Comparison of ENCODE assay signal across 14 mouse cellular contexts in the genomic region with DNA sequence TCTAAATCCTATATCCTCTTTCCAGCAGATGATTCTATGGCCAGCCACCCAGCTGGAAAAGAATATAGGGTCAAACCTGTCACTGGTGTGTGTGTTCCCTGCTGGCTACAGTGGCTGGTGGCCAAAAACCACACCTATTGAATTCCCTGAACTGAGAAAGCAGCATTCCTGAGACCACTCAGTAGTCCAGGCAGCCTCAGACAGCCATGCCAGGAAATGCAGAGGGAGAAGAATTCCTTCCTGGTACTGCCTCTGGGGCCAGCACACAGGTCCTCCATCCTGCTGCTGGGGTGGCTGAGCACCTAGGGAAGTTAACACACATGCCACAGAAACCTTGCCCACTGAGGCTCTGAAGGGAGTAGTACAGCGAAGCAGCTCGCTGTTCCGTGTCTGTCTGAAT. TPM values are rescaled to one million over a fixed set of nuclear protein-coding genes. Genes with fewer than 3 reads are reported as not detected.
DNase-seq lines count a peak whose midpoint lies in the region; ATAC-seq and TF ChIP-seq lines count a peak whose summit lies in the region.
"Had no signal": no experiment of that assay in that cellular context is flagged by ENCODE, and none has a peak within 500 bp of the region (broad histone marks: within the 10 kb centered on the region; RNA-seq: fewer than 3 reads in every experiment).

No protein-coding gene starts in this region.

- WGBS in hindbrain, embryonic 10.5 days = 83% methylated on average over 3 of the region's 3 CpGs
- 82% methylated on average over 3 of the region's 3 CpGs for WGBS in hindbrain, embryonic 13.5 days
- 53% methylated on average over 3 of the region's 3 CpGs for WGBS in kidney, postnatal 0 days

- peaks cover 22% of the 10 kb centered on the region for H3K4me1 ChIP-seq in hindbrain, embryonic 10.5 days (replicated peaks)
- peaks cover 16% of the 10 kb centered on the region; the same call in 1 of the 2 replicates for H3K4me1 ChIP-seq in hindbrain, embryonic 13.5 days (replicated peaks)
- peaks cover 24% of the 10 kb centered on the region for H3K4me1 ChIP-seq in kidney, postnatal 0 days (replicated peaks; ENCODE audit: insufficient read depth, low read length)
- H3K4me1 ChIP-seq: hindbrain, embryonic 15.5 days had no signal

- H3K4me2 ChIP-seq in hindbrain, embryonic 13.5 days = no peak overlapping the region
- no peak overlapping the region for H3K4me2 ChIP-seq in kidney, postnatal 0 days (ENCODE audit: low read length)
- H3K4me2 ChIP-seq: hindbrain, embryonic 15.5 days; liver, embryonic 11.5 days had no signal

- no peak for ATAC-seq in hindbrain, embryonic 13.5 days (ENCODE audit: low FRiP score)
- no peak for ATAC-seq in kidney, postnatal 0 days (replicated peaks; ENCODE audit: low FRiP score, low read depth)
- ATAC-seq in megakaryocyte-erythroid progenitor cell, adult 5-6 weeks (replicated peaks; ENCODE audit: low FRiP score, low TSS enrichment, poor library complexity, severe bottlenecking) = no peak

- no peak overlapping the region for H3K4me3 ChIP-seq in hindbrain, embryonic 10.5 days
- no peak overlapping the region for H3K4me3 ChIP-seq in hindbrain, embryonic 13.5 days
- H3K4me3 ChIP-seq in kidney, postnatal 0 days (replicated peaks; ENCODE audit: low read depth, low read length) = no peak overlapping the region
- H3K4me3 ChIP-seq: hindbrain, embryonic 15.5 days; midbrain, embryonic 10.5 days had no signal

- peak overlapping the region; percentile 59 for H3K27ac ChIP-seq in hindbrain, embryonic 10.5 days
- no peak overlapping the region for H3K27ac ChIP-seq in hindbrain, embryonic 13.5 days
- 0 out of 2 replicates have a peak overlapping the region, but pooled peaks have one; percentile 19 for H3K27ac ChIP-seq in kidney, postnatal 0 days
- H3K27ac ChIP-seq: hindbrain, embryonic 15.5 days; midbrain, embryonic 10.5 days had no signal

- H3K9me3 ChIP-seq in hindbrain, embryonic 10.5 days = no peaks in the 10 kb centered on the region
- no peaks in the 10 kb centered on the region for H3K9me3 ChIP-seq in hindbrain, embryonic 13.5 days
- H3K9me3 ChIP-seq in kidney, postnatal 0 days (replicated peaks; ENCODE audit: low read length) = no peaks in the 10 kb centered on the region
- H3K9me3 ChIP-seq: hindbrain, embryonic 15.5 days; midbrain, embryonic 10.5 days had no signal

- no peak for DNase-seq in hindbrain, embryonic 10.5 days (ENCODE audit: low spot score)
- DNase-seq in ZHBTc4 (ENCODE audit: low read depth, low spot score) = peak; percentile 61
- peak; percentile 70 for DNase-seq in kidney, postnatal 0 days (ENCODE audit: low spot score)
- DNase-seq in lung, postnatal 10 days = peak; percentile 51
- DNase-seq in spleen, postnatal 4 days (ENCODE audit: low spot score in 2 of 2) = no peak
- no peak for DNase-seq in gastrocnemius, postnatal 25 days
- DNase-seq: cerebellum, adult 8-10 months; spleen, adult 18-20 months; thymus, postnatal 4 days had no signal

- H3K9ac ChIP-seq in hindbrain, embryonic 13.5 days = no peak overlapping the region
- H3K9ac ChIP-seq in kidney, postnatal 0 days (ENCODE audit: low read depth, low read length) = no peak overlapping the region
- H3K9ac ChIP-seq: hindbrain, embryonic 15.5 days had no signal

- no peak for TF ChIP-seq CTCF in kidney, postnatal 0 days (IDR thresholded peaks at IDR 0.05; ENCODE audit: low read depth)

- no peaks in the 10 kb centered on the region for H3K27me3 ChIP-seq in hindbrain, embryonic 10.5 days (ENCODE audit: insufficient read depth, poor library complexity, severe bottlenecking)
- H3K27me3 ChIP-seq in hindbrain, embryonic 13.5 days = no peaks in the 10 kb centered on the region
- H3K27me3 ChIP-seq in kidney, postnatal 0 days (ENCODE audit: insufficient read depth, low read length) = no peaks in the 10 kb centered on the region
- H3K27me3 ChIP-seq: hindbrain, embryonic 15.5 days had no signal

- H3K36me3 ChIP-seq in hindbrain, embryonic 10.5 days = no peaks in the 10 kb centered on the region
- H3K36me3 ChIP-seq in hindbrain, embryonic 13.5 days = no peaks in the 10 kb centered on the region
- no peaks in the 10 kb centered on the region for H3K36me3 ChIP-seq in kidney, postnatal 0 days (ENCODE audit: insufficient read depth, low read length)
- H3K36me3 ChIP-seq: hindbrain, embryonic 15.5 days; midbrain, embryonic 10.5 days had no signal

RNA-seq across cellular contexts. Expression of a gene that starts 50.3 kb away (rescaled TPM):
- 67.6 and 70.1 TPM in 2 replicates for polyA plus RNA-seq in hindbrain, embryonic 10.5 days (2016; fragmentation: Nextera tagmentation; extraction: Ambion mirVana)
- polyA plus RNA-seq in hindbrain, embryonic 13.5 days (2015; fragmentation: Nextera tagmentation; extraction: Ambion mirVana) = 64.7 and 67.3 TPM in 2 replicates
- 40.8 and 44.3 TPM in 2 replicates for polyA plus RNA-seq in kidney, postnatal 0 days (2015; fragmentation: Nextera tagmentation; extraction: Ambion mirVana)
- total RNA-seq in gastrocnemius, postnatal 25 days (2021) = 10 to 100 TPM; 13.6 to 20.3 TPM
- not detected in 2 replicates for total RNA-seq in megakaryocyte-erythroid progenitor cell, adult 5-6 weeks (2014; fragmentation: Nextera tagmentation)
- total RNA-seq in megakaryocyte-erythroid progenitor cell, adult 5-6 weeks (2017) = not detected in 2 replicates

Comparison
In these comparisons a context has a peak if more than half of its experiments do, and no peak if none do; other contexts are left out.
1. DNase-seq: peak in ZHBTc4 (single experiment), kidney, postnatal 0 days (single experiment) and lung, postnatal 10 days (single experiment); none in hindbrain, embryonic 10.5 days (single experiment), spleen, postnatal 4 days (0 of 2) and gastrocnemius, postnatal 25 days (single experiment).